Mouse (Mus musculus) frontal cortex, adult (tissue): ENCODE measurements around the gene Itgad.

ENCODE experiments used
- ATAC-seq: cut with Nextera tagmentation; 2 replicates; pipeline ENCODE4 v1.9.2; 2017; ENCODE audit warnings: mild to moderate bottlenecking, moderate library complexity, mixed read lengths; ENCODE audit not compliant: low TSS enrichment

The Itgad gene

GRCm38 (mm10) chr7:128242331-128242730 is 88.2 kb downstream of the Itgad start:
- no peak for ATAC-seq

GRCm38 (mm10) chr7:128243921-128244320 is 89.7 kb downstream of the Itgad start:
- ATAC-seq: no peak

- no peak for ATAC-seq
Measured at GRCm38 (mm10) chr7:128244410-128245025, 90.3 kb downstream of the Itgad start.

- no peak for ATAC-seq
Measured at GRCm38 (mm10) chr7:128245547-128245946, 91.4 kb downstream of the Itgad start.

GRCm38 (mm10) chr7:128246496-128247391 is 92.6 kb downstream of the Itgad start, which contains the start of gene Tgfb1i1:
TSS of gene Tgfb1i1 (plus strand) at chr7:128246812.
- peak; percentile 71 for ATAC-seq

GRCm38 (mm10) chr7:128247443-128247842 is 93.3 kb downstream of the Itgad start:
- peak; percentile 72 for ATAC-seq

- no peak for ATAC-seq
Measured at GRCm38 (mm10) chr7:128248081-128249042, 94.2 kb downstream of the Itgad start.

- no peak for ATAC-seq
Measured at GRCm38 (mm10) chr7:128249998-128250397, 95.8 kb downstream of the Itgad start.

GRCm38 (mm10) chr7:128251946-128252345 is 97.8 kb downstream of the Itgad start:
- ATAC-seq: no peak

GRCm38 (mm10) chr7:128252609-128253008 is 98.4 kb downstream of the Itgad start:
- peak; percentile 83 for ATAC-seq

- no peak for ATAC-seq
Measured at GRCm38 (mm10) chr7:128254978-128255377, 100.8 kb downstream of the Itgad start.

- no peak for ATAC-seq
Measured at GRCm38 (mm10) chr7:128255757-128256156, 101.6 kb downstream of the Itgad start.

GRCm38 (mm10) chr7:128256783-128257334 is 102.7 kb downstream of the Itgad start:
- no peak for ATAC-seq

- ATAC-seq: no peak
Measured at GRCm38 (mm10) chr7:128265411-128265810, 111.2 kb downstream of the Itgad start, which contains the start of gene Slc5a2. TSS of gene Slc5a2 (plus strand) at chr7:128265657.

- no peak for ATAC-seq
Measured at GRCm38 (mm10) chr7:128266056-128266455, 111.9 kb downstream of the Itgad start.

- no peak for ATAC-seq
Measured at GRCm38 (mm10) chr7:128267391-128267790, 113.2 kb downstream of the Itgad start.

- ATAC-seq: no peak
Measured at GRCm38 (mm10) chr7:128267813-128268212, 113.6 kb downstream of the Itgad start.

- ATAC-seq: no peak
Measured at GRCm38 (mm10) chr7:128270431-128270850, 116.3 kb downstream of the Itgad start.

GRCm38 (mm10) chr7:128271496-128271895 is 117.3 kb downstream of the Itgad start:
- no peak for ATAC-seq
